Mouse (Mus musculus): Measurements from ENCODE around the gene Ror1. TPM values are rescaled to one million over a fixed set of nuclear protein-coding genes. Genes with fewer than 3 reads are reported as not detected.

The Ror1 gene
- total RNA-seq, 4 experiments from 2014 or later = 2.9 to 3.8 (median 3.3) TPM

- DNase-seq (ENCODE audit: low spot score) = no peak
These were observed 20.8 kb downstream of the Ror1 start for GRCm38 (mm10) chr4:100116366-100116765.

- no peak for DNase-seq (ENCODE audit: low spot score)
These were observed 23.1 kb downstream of the Ror1 start for GRCm38 (mm10) chr4:100118676-100119075.

DNA sequence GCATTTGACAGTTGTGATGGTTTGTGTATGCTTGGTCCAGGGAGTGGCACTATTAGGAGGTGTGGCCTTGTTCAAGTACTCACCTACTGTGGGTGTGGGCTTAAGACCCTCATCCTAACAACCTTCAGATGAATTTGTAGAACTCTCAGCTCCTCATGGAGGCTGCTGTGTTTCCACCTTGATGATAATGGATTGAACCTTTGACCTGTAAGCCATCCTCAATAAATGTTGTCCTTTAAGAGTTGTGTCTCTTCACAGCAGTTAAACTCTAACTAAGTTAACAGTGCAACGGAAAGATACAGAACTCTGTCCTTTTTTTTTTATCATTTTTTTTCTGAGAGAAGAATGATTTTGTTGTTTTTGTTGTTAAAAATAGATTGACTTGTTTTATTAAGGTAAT lies 23.8 kb downstream of the Ror1 start:
- DNase-seq (ENCODE audit: low spot score) = no peak

DNA sequence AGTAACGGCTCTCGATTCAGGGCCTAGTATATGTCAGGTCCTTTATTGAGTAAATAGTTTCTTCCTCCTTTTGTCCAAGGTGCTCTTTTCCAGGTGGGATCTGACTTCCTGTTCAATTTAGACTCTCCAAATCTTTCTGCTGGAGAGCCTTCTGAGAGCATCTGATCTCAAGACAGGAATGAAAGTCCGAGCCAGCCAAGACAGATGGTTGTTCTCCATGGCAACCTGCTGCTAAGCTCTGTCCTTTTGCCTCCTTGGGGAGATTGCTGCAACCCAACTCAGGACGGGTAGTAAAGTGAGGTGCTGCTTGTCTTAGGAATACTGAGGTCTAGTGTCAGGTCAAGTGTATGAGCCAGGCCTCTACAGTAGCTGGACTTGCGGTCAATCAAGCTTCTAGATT lies 25.0 kb downstream of the Ror1 start:
- no peak for DNase-seq (ENCODE audit: low spot score)

GRCm38 (mm10) chr4:100122436-100122835 lies 26.8 kb downstream of the Ror1 start:
- no peak for DNase-seq (ENCODE audit: low spot score)

DNA sequence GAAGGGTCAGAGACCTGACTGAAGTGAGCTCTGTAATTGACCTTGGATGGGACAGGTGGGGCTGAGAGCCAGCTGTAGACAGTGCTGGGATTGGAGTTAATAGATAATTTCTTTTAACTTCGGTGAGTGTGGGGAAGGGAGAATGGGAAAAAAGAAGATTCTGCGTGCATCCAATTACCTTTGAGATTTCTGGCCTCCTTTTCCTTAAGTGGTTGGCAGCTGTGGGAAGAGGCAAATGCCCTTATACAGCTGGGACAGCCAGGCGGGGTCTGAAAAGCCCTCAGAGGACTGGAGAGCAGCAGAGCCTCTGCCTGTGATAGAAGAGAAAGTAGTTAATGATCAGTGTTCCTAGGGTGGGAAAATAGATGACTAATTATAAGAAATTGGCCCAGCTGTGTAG lies 27.9 kb downstream of the Ror1 start:
- DNase-seq (ENCODE audit: low spot score) = no peak

- DNase-seq (ENCODE audit: low spot score) = no peak
These were observed 28.5 kb downstream of the Ror1 start for GRCm38 (mm10) chr4:100124056-100124455.

DNA sequence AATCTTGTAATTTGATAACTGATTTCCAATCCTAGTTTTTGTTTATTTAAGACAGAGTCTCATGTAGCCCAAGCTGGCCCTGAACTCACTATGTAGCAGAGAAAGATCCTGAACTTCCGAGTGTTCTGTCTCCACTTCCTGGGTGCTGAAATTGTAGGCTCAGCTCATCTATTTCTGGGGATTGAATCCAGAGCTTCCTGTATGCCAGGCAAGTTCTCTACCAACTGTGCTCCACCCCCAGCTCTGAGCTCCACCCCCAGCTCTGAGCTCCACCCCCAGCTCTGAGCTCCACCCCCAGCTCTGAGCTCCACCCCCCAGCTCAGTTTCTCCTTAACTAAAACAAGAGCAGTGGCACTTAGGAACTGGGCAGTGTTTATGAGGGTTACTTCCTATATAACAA lies 29.3 kb downstream of the Ror1 start:
- no peak for DNase-seq (ENCODE audit: low spot score)

DNA sequence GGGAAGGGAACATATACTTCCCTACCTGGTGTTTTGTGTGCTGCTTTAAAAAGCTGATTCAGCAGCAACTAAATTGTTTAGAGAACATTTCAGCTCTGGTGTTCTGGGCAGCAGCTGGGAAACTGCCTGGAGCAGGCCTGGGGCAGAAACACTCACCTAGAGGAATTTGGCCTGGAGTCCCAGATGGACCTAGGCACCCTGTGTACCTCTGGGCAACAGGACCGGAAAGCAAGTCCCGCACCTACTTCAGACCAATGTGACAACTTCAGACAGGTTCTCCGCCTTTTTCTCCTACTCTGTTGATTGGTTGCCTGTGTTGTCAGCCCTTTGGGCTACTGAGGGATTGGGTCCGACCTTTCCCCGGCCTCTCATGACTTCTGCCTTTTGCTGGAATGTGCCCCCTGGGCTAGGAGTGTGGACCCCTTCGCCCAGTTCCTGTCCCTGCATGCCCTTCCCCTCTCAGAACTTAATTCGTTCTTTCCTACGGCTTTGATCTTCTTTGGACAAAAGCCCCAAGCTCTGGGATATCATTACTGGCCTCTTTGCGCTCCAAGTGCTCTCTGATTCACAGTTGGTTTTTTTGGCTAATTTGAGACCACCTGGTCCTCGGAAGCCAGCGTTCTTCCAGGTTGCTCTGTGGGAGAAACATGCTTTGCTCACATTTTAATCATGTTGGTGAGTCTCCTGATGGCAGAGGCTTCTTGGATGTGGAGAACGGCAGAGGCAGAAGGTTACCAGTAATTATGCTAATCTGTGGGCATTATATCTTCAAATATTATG lies 31.1 kb downstream of the Ror1 start:
- DNase-seq (ENCODE audit: low spot score) = no peak

DNA sequence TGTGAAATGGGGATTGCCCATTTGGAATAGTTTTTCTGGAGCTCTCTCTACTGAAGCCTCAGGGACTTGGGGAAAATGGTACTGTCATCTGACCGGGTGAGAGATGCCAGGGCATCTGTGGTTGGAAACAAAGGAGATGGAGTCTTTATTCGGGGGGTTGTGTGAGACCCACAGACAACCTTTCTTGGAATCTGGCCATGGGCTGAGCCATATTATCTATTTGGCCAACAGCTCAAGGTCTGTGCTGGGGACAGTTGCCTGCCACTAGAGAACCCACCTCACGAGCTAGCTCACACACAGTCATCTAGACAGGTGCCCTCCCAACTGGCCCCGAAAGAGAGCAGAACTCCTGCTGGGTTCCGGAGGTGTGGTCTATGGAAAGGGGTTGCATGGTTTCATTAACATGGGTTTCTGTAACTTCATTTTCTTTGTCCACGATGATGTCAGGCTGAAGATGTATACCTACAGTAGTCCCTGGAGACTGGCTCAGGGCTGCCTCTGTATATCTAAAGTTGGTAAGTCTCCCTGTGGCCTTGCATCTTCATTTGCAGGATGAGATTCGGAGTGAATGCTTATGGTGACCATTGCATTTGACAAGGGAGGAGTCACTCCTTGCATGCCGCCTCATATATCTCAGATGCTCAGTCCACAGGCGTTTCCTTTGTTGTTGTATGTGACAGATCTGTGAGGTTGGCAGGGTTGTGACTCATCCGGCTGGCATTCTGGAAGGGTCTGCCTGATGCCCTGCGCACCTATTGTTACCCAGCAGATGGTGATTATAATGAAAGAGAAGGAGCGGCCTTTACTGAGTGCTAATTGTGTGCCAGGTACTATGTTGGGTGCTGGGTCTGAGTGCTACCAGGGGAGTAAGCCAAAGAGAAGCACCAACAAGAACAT lies 32.7 kb downstream of the Ror1 start:
- DNase-seq (ENCODE audit: low spot score) = no peak

DNA sequence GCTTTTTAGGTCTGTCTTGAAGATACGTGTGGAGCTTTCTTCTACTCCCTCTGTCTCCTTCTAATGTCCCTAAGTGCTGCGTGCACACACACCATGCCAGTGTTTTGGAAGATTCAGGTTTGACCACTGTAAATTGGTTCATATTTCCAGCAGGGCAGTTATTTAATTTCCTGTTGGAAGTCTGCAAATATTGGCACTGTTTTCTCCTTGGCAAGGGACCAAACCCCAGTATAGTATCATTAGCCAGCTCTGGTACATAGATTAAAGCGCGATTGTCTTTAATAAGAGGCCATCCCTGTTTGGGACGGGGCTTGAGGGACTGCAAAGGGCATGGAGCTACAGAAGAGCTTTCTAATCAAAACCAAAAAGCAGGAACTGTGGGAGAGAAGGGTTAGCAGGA lies 33.6 kb downstream of the Ror1 start:
- DNase-seq (ENCODE audit: low spot score) = no peak

DNA sequence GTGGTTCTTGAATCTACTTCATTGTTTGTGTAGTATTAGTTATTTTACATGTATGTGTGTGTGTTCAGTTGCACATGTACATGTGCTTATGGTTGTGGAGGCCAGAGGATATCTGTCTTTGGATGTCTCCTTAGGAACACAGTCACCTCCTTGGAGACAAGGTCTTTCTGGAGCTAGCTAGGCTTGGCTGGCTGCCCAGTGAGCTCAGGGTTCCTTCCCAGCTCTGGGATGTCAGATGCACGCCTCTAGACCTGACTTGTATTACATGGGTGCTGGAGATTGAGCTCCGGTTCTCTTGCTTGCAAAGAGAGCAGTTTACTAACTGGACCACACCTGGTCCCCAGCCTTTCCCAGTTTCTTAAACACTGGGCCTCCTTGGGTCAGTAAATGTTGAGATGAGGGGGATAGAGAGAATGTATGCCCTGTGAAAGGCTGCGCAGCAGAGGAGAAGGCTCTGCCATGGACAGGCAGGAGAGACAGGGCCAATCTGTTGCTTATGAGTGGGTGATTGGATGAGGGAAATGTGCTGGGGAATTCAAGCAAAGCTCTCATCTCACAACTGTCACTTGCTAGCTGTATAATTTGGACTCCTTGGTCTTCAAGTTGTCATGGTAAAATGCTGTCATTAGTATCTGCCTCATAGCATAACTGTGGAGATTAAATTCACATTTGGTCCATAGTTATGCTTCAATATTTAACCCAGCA lies 35.3 kb downstream of the Ror1 start:
- DNase-seq (ENCODE audit: low spot score) = no peak

DNA sequence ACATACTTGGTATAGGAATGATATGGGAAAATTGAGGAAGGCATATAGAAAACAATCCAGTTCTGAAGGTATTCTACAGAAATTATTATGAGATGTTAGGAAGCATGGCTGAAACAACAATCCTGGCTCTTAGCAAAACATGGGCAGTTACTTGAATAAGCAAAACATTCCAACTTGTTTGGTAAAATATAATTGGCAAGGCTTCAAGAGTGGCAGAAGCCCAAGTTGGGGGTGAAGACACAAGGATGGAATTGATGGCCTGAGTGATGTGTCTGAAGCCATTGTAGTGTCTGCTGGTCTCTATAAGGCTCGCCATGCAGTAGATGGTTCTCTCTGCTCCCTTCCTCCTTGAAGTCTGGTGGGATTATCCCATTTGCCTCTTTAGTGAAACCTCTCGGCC lies 35.9 kb downstream of the Ror1 start:
- DNase-seq (ENCODE audit: low spot score) = no peak

DNA sequence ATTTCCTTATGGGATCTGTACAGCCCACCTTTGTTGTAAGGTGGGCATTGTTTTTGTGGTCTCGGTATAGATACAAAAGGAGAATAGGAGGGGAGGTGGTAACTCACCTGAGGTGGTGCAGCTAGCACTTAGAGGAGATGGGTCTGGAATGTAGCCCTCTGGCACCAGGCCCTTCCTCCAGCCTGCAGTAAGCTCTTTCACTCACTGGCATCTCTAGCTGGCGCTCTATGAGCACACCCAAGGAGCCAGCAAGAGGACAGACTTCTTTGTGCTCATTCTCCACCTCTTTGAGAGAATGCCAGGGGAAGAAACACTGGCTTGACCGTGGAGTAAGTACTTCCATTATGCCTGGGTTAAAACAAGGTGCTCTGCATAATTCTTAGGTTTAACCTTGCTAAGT lies 36.7 kb downstream of the Ror1 start:
- no peak for DNase-seq (ENCODE audit: low spot score)

DNA sequence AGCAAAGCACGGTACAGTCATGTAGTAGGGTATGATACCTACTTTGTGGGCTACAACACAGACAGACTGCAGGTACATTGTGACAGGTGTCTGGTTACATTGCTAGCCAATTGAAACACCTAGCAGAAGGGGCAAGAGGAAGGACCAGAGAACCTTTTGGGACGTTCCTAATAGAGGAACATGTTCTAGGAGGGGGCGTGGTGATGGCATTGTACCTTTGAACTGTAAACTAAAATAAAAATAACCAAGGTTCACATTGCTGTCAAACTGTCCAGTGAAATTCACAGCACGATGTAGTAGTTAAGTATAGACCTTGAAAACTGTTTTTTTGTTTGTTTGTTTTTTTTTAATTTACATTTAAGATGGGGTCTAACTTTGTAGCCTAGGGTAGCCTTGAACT lies 40.5 kb downstream of the Ror1 start:
- DNase-seq (ENCODE audit: low spot score) = no peak

DNA sequence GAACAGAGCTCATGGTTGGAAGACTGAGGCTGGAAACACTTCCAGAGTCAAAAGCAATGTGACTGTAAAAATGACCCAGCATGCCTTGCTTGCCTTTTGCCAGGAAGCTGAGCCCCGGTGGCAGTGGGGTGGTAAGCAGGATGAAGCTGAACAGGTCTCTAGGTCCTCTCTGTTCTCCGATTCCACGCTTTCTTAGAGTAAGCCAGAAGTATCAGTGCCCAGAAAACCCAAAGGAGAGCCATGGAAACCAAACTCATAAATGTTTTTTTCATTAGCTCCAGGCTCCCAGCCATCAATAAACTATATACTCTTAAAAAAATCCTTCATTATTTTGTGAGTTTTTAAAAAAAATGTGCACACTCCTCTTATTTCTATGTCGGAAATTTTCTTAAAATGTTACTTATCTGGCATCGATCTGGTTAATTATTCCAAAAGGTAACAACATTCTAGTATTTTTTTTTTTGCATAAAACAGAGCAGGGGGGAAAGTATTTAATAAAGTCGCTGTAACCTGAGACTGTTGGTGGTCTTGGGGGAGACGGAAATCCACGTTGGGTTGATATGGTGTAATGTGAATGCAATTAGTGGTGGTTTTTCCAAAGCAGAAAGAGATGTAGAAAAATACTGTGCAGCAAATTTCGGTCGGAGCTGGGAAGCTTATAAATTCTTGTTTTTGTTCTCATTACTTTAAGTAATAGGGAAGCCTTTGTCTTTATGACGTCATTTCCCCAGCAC lies 41.7 kb downstream of the Ror1 start:
- no peak for DNase-seq (ENCODE audit: low spot score)

DNA sequence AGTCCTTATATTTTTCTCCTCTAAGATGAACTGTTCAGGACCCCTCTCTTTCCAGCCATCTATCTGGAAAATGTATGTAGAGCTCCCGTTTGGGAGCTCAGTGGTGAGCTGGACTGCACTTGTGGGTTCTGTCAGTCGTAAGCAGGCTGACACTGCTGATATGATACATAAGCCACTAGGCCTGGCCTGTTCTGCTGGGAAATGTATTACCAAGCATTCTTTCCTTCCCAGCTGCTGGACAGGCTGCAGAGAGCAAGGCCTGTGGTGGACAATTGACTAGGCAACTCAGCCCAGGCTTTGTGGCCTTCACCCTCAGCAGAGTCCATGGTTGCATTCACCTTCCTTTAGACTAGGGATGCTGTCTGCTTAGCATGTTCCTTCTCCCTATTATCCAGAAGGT lies 46.0 kb downstream of the Ror1 start:
- no peak for DNase-seq (ENCODE audit: low spot score)

DNA sequence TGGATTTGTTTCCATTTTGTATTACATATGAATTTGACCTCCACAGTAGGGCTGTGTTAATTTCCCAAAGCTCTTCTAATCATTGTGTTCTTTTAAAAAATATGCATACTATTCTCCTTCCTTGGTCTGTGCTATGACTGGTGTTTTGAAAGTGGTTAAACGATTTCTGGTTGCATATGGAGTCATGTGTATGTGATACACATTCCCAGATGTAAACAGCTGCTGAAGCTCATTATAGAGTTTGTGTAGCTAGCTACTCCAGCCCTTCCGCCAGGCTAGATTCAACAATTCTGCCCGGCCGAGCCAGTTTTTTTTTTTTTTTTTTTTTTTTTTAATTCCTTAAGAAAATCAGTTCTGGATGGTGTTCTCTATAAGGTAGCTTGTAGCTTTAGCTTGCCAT lies 49.2 kb downstream of the Ror1 start:
- DNase-seq (ENCODE audit: low spot score) = no peak

DNA sequence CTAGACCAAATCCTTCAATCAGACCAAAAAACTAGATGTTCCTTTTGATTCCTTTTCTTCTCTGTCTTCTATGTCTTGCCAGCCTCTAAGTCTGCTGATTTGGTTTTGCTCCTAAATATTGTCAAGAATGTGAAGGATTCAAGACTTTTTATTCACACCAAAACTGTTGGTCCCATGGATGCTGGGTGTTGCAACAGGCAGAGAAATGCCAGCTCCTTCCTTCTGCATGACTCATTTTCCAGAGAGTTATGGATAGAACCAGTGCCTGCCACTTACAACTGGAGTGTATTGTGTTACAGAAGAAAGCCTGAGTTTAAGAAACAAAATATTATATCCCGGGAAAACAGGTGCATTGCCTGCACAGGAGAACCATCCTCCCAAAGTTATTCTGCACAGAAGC lies 55.2 kb downstream of the Ror1 start:
- no peak for DNase-seq (ENCODE audit: low spot score)

GRCm38 (mm10) chr4:100154560-100155130 lies 59.1 kb downstream of the Ror1 start:
- no peak for DNase-seq (ENCODE audit: low spot score)

- no peak for DNase-seq (ENCODE audit: low spot score)
These were observed 60.1 kb downstream of the Ror1 start for GRCm38 (mm10) chr4:100155731-100156130.

All from heart, adult 8-10 months (tissue).